Mouse (Mus musculus) erythroid progenitor cell, adult 5-6 weeks (primary cell): Measurements from ENCODE around the gene Plscr1. TPM values are rescaled to one million over a fixed set of nuclear protein-coding genes. Genes with fewer than 3 reads are reported as not detected.
A peak's percentile ranks its signal among the peaks of the same experiment; 100 is the strongest.

Experiments used
- ATAC-seq: replicated peaks from 2 replicates; pipeline ENCODE4 v1.8.0; 2016; ENCODE audit warnings: moderate number of reproducible peaks, mild to moderate bottlenecking, moderate TSS enrichment, inconsistent platforms; ENCODE audit not compliant: poor library complexity, low FRiP score, severe bottlenecking
- total RNA-seq, 2 experiments: library from RNA; stranded (forward) in 1 of 2; stranded (reverse) in 1 of 2; fragments of 150-400 nt in 1 of 2; fragments of 186-747, 209-891 nt in 1 of 2; gene quantifications; 2 replicates each; pipeline versions ENCODE4 v1.2.3 to v1.2.4; 2015 to 2017; ENCODE audit warnings: low replicate concordance in 2 of 2

The Plscr1 gene
- total RNA-seq (2015; ENCODE audit: low replicate concordance) (17.6 and 31.7 TPM in 2 replicates), total RNA-seq (2017; ENCODE audit: low replicate concordance) (6.1 and 6.9 TPM in 2 replicates)

GRCm38 (mm10) chr9:92249447-92249852, at the start of gene Plscr1:
TSS of gene Plscr1 (plus strand) at chr9:92249750.
- no peak for ATAC-seq

GRCm38 (mm10) chr9:92204397-92204796, 45.2 kb upstream of the Plscr1 start:
- no peak for ATAC-seq

GRCm38 (mm10) chr9:92207307-92207706, 42.2 kb upstream of the Plscr1 start:
- peak; percentile 57 for ATAC-seq

- no peak for ATAC-seq
These were observed 41.8 kb upstream of the Plscr1 start for GRCm38 (mm10) chr9:92207757-92208156.

GRCm38 (mm10) chr9:92209850-92210249, 39.7 kb upstream of the Plscr1 start:
- no peak for ATAC-seq

- no peak for ATAC-seq
These were observed 39.1 kb upstream of the Plscr1 start for GRCm38 (mm10) chr9:92210386-92210967.

- ATAC-seq, result no peak
These were observed 38.5 kb upstream of the Plscr1 start for GRCm38 (mm10) chr9:92211048-92211447.

GRCm38 (mm10) chr9:92217484-92217883, 32.1 kb upstream of the Plscr1 start:
- no peak for ATAC-seq

- no peak for ATAC-seq
These were observed 31.7 kb upstream of the Plscr1 start for GRCm38 (mm10) chr9:92217896-92218295.

- ATAC-seq, result no peak
These were observed 29.4 kb upstream of the Plscr1 start for GRCm38 (mm10) chr9:92220151-92220550.

- no peak for ATAC-seq
These were observed 28.1 kb upstream of the Plscr1 start for GRCm38 (mm10) chr9:92221480-92221879.

- no peak for ATAC-seq
These were observed 24.8 kb upstream of the Plscr1 start for GRCm38 (mm10) chr9:92224598-92225231.

GRCm38 (mm10) chr9:92226127-92226655, 23.4 kb upstream of the Plscr1 start:
- no peak for ATAC-seq

GRCm38 (mm10) chr9:92226795-92227194, 22.8 kb upstream of the Plscr1 start:
- ATAC-seq, result no peak

GRCm38 (mm10) chr9:92228867-92229832, 20.4 kb upstream of the Plscr1 start:
- ATAC-seq, result no peak

- ATAC-seq, result no peak
These were observed 19.7 kb upstream of the Plscr1 start for GRCm38 (mm10) chr9:92229833-92230205.

- no peak for ATAC-seq
These were observed 14.6 kb upstream of the Plscr1 start for GRCm38 (mm10) chr9:92234901-92235458.

GRCm38 (mm10) chr9:92248773-92249446, 640 bp upstream of the Plscr1 start:
- ATAC-seq, result no peak

- peak; percentile 78 for ATAC-seq
These were observed 630 bp downstream of the Plscr1 start for GRCm38 (mm10) chr9:92249987-92250772.
